Mouse (Mus musculus): ENCODE data around the gene Dhx35. TPM values are rescaled to one million over a fixed set of nuclear protein-coding genes. Genes with fewer than 3 reads are reported as not detected.

Gene Dhx35
- polyA plus RNA-seq, 1 experiment = not detected

DNA sequence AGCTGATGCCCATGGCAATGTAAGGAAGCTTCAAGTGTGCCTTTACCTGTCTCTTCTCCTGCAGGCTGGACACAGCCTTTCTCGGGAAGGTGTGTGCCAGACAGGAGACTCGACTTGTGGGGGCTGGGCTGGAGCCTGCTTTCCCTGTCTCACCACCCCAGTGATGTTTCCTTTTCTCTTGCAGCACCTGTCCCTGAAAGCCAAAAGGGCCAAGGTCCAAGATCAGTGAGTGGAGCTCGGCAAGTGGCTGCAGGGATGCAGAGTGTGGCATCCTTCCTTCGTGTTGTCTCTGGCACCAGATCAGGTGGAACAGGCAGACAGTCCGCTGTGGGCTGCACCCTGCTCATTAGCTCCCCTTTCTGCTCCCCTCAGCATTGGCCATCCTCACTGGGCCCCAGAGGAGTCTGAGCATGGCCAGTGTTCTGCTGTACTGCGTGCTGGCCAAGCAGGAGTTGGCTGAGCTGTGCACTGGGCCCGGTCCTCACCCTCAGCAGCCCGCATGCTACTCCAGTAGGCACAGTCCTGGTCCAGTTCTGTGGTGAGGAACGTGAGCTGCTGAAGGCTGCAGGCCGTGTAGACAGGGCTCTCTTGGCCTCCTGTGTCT is 62.4 kb downstream of the Dhx35 start:
- H3K4me1 ChIP-seq (ENCODE audit: control insufficient read depth, insufficient read depth, low read length) = no peaks in the 10 kb centered on the region
- no peak overlapping the region for H3K27ac ChIP-seq (ENCODE audit: insufficient read depth, low read depth, low read length)
- 77% methylated on average over 10 of the region's 10 CpGs for WGBS
- H3K4me3 ChIP-seq (ENCODE audit: insufficient read depth, low read depth, low read length) = no peak overlapping the region
- TF ChIP-seq CTCF (IDR thresholded peaks at IDR 0.05; ENCODE audit: insufficient read depth, low read depth, low read length) (no peak), POLR2A (IDR thresholded peaks at IDR 0.05; ENCODE audit: insufficient read depth, low read depth, low read length) (no peak)

DNA sequence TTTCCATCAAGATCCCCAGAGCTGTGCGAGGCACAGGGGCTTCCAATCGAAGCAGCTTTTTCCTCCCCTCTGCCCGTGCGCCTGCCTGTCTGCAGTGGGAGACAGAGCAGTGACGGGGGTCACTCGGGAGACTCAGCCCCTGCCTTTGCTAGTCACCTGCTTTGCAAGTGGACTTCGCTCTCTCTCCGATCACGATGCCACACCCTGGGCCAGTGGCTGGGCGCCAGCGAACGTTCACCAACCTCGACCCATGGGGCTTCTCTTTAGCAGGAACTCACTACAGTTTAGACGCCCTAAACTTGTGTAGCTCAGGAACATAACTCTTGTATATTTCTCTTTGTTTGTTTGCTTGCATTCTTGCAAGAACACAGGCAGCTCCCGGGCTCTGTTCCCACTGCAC is 63.0 kb downstream of the Dhx35 start:
- TF ChIP-seq POLR2A (IDR thresholded peaks at IDR 0.05; ENCODE audit: insufficient read depth, low read depth, low read length) = no peak
- TF ChIP-seq CTCF (IDR thresholded peaks at IDR 0.05; ENCODE audit: insufficient read depth, low read depth, low read length) = no peak
- Histone ChIP-seq H3K4me1 (ENCODE audit: control insufficient read depth, insufficient read depth, low read length) (no peaks in the 10 kb centered on the region), H3K27ac (ENCODE audit: insufficient read depth, low read depth, low read length) (no peak overlapping the region), H3K4me3 (ENCODE audit: insufficient read depth, low read depth, low read length) (no peak overlapping the region)
- WGBS = 90% methylated on average over 15 of the region's 15 CpGs

DNA sequence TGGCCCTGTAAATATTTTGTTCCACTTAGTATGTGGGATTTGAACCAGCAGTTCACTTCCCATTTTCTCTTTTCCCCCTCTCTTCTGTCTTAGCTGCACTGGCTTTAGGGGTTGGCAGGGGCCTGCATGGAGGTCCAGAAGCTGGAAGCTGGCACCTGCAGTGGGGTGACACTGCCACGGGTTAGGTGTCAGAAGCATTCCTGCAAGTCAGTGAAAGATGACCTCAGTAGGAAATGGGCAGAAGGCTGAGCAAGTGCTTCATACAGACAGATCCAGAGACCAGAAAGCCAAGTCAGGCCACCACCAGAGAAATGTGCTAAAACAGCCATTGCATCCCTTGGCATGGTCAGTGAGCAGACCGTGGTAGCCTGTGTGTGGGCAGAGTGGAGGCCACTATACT is 66.5 kb downstream of the Dhx35 start:
- TF ChIP-seq POLR2A (IDR thresholded peaks at IDR 0.05; ENCODE audit: insufficient read depth, low read depth, low read length) = no peak
- no peak for TF ChIP-seq CTCF (IDR thresholded peaks at IDR 0.05; ENCODE audit: insufficient read depth, low read depth, low read length)
- Histone ChIP-seq H3K4me3 (ENCODE audit: insufficient read depth, low read depth, low read length) (no peak overlapping the region), H3K27ac (ENCODE audit: insufficient read depth, low read depth, low read length) (no peak overlapping the region), H3K4me1 (ENCODE audit: control insufficient read depth, insufficient read depth, low read length) (peaks cover 2% of the 10 kb centered on the region; the same call in 1 of the 2 replicates)
- WGBS = 86% methylated on average over 2 of the region's 2 CpGs

DNA sequence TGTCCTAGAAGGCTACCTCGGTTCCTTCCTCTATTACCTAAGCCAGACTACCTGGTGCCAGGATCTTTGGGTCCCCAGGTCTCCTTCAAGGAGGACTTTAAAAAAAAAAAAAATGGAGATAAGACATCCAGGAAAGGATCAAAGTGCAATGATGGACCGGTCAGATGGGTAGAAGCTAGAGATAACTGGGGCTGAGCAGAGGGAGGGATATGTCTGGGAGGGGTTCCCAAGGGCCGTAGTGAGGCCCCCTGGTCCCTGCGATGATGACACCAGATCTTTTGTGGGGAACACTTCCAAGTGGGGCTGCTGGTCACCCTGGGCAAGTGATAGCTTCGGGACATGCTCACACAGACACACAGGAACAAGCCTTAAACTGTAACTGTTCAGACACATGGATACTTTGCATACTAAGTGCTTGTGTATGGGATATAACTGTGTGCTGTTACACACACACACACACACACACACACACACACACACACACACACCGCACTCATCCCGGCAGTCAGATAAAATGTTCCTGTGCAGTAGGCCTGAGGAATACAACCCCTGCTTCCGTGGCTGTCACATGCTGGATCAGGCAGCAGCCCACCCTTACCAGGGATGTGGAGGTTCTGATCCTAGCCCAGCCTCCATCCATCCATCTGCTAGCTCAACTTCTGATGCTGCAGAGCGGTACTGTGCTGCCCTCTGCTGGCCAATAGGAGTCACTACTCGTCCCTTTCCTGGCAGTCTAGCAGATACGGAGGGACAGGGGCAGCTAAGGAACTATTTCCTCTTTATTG is 68.9 kb downstream of the Dhx35 start:
- no peak overlapping the region for H3K4me3 ChIP-seq (ENCODE audit: insufficient read depth, low read depth, low read length)
- 51% methylated on average over 11 of the region's 11 CpGs for WGBS
- no peak for TF ChIP-seq POLR2A (IDR thresholded peaks at IDR 0.05; ENCODE audit: insufficient read depth, low read depth, low read length)
- TF ChIP-seq CTCF (IDR thresholded peaks at IDR 0.05; ENCODE audit: insufficient read depth, low read depth, low read length) = peak; percentile 68; the same call in 1 of the 2 replicates

DNA sequence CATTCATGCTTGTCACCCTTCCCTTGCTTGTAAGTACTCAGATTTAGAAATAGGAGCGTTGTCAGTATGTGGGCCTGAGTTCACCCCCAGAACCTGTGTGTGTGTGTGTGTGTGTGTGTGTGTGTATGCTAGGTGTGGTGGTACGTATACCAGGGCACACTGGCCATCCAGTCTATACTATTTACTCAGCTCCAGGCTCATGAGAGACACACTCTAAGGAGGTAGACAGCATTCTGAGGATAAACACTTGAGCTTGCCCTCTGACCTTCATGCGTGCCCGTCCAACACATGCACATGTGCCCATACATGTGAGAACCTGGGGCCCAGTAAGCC is 69.5 kb downstream of the Dhx35 start:
- no peak overlapping the region for H3K4me3 ChIP-seq (ENCODE audit: insufficient read depth, low read depth, low read length)
- TF ChIP-seq CTCF (IDR thresholded peaks at IDR 0.05; ENCODE audit: insufficient read depth, low read depth, low read length) (no peak), POLR2A (IDR thresholded peaks at IDR 0.05; ENCODE audit: insufficient read depth, low read depth, low read length) (no peak)
- H3K27ac ChIP-seq (ENCODE audit: insufficient read depth, low read depth, low read length) = no peak overlapping the region
- 85% methylated on average over 4 of the region's 4 CpGs for WGBS
- peaks cover 2% of the 10 kb centered on the region; the same call in 1 of the 2 replicates for H3K4me1 ChIP-seq (ENCODE audit: control insufficient read depth, insufficient read depth, low read length)

More for the DNA sequence above, 68.9 kb downstream of the Dhx35 start:
- H3K27ac ChIP-seq (ENCODE audit: insufficient read depth, low read depth, low read length) = no peak overlapping the region
- H3K4me1 ChIP-seq (ENCODE audit: control insufficient read depth, insufficient read depth, low read length) = peaks cover 2% of the 10 kb centered on the region; the same call in 1 of the 2 replicates

DNA sequence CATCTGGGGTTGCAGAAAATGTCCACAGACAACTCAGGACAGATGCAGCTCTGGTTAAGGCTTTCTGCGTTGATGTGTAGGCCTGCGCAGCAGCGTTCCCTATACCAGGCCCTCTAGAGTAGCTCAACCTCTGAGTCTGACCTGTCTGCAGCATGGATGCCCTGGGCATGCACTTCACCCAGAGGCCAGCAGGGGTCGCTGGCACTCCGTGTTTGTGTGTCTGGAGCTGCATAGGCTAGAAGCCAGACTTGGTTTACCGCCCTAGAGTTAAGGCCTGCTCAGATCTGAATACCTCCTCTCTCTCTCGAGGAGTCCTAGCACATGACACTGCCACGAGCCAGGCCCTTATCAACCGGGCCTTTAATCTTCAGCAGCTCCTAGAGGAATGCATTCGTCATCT is 70.8 kb downstream of the Dhx35 start:
- Histone ChIP-seq H3K4me1 (ENCODE audit: control insufficient read depth, insufficient read depth, low read length) (peaks cover 2% of the 10 kb centered on the region; the same call in 1 of the 2 replicates), H3K4me3 (ENCODE audit: insufficient read depth, low read depth, low read length) (no peak overlapping the region), H3K27ac (ENCODE audit: insufficient read depth, low read depth, low read length) (no peak overlapping the region)
- WGBS = 34% methylated on average over 10 of the region's 10 CpGs
- no peak for TF ChIP-seq POLR2A (IDR thresholded peaks at IDR 0.05; ENCODE audit: insufficient read depth, low read depth, low read length)
- TF ChIP-seq CTCF (IDR thresholded peaks at IDR 0.05; ENCODE audit: insufficient read depth, low read depth, low read length) = peak; percentile 98

DNA sequence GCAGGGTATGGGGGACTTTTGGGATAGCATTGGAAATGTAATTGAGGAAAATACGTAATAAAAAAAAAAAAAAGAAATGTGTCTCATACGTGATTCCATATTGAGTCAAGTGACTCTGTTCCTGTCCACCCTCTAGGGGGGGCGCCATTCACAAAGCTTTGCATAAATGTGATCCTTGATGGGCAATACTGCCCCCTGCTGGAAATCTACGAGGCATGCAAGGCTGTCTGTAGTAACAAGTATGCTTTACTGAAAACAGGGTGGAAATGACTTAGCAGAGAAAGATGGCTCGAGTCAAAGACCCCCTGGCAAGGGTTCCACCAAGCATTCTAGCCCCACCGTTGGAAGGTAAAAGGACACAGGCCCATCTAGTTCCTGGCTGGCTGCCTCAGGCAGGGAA is 92.0 kb downstream of the Dhx35 start:
- Histone ChIP-seq H3K4me3 (ENCODE audit: insufficient read depth, low read depth, low read length) (no peak overlapping the region), H3K27ac (ENCODE audit: insufficient read depth, low read depth, low read length) (no peak overlapping the region), H3K4me1 (ENCODE audit: control insufficient read depth, insufficient read depth, low read length) (no peaks in the 10 kb centered on the region)
- TF ChIP-seq CTCF (IDR thresholded peaks at IDR 0.05; ENCODE audit: insufficient read depth, low read depth, low read length) (no peak), POLR2A (IDR thresholded peaks at IDR 0.05; ENCODE audit: insufficient read depth, low read depth, low read length) (no peak)
- WGBS = 55% methylated on average over 6 of the region's 6 CpGs

DNA sequence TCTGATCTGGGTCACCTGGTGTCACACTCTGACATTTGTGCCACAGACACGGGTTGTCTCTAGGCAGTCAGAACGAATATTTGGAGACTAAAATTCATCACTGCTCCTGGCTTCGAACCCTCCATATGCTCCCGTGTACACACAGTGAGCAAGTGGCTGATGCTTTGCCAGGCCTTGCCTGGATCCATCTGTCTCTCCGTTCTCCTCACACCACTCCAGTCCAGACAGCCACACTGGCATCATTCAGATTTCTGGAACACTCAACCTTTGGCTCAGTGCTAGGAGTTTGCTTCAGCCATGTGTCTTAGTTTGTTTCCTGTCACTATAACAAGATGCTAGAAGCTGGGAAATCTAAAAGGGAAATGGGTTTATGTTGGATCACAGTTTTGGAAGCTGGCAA is 93.9 kb downstream of the Dhx35 start:
- TF ChIP-seq POLR2A (IDR thresholded peaks at IDR 0.05; ENCODE audit: insufficient read depth, low read depth, low read length) (no peak), CTCF (IDR thresholded peaks at IDR 0.05; ENCODE audit: insufficient read depth, low read depth, low read length) (no peak)
- H3K4me3 ChIP-seq (ENCODE audit: insufficient read depth, low read depth, low read length) = no peak overlapping the region
- H3K4me1 ChIP-seq (ENCODE audit: control insufficient read depth, insufficient read depth, low read length) = no peaks in the 10 kb centered on the region
- H3K27ac ChIP-seq (ENCODE audit: insufficient read depth, low read depth, low read length) = no peak overlapping the region
- 88% methylated on average over 5 of the region's 5 CpGs for WGBS

DNA sequence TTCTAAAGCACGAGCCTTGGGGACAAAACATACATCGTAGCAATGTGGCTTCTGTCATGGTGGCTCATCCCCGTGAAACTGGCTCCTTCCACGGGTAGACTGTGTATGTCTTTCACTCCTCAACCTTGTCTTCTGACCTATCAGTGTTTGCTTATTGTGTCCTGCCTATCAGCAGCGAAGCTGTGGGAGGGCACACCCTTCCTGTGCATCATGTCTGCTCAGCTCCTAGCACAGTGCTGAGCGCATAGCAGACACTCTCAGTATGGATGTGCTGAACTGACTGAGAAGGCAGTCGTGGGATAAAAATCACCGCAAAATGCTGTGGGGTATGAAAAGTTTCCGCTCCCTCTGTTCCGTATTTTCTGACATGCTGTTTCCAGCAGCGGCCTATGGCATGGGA is 94.6 kb downstream of the Dhx35 start:
- no peak overlapping the region for H3K4me3 ChIP-seq (ENCODE audit: insufficient read depth, low read depth, low read length)
- 78% methylated on average over 11 of the region's 11 CpGs for WGBS
- TF ChIP-seq CTCF (IDR thresholded peaks at IDR 0.05; ENCODE audit: insufficient read depth, low read depth, low read length) (no peak), POLR2A (IDR thresholded peaks at IDR 0.05; ENCODE audit: insufficient read depth, low read depth, low read length) (no peak)
- no peaks in the 10 kb centered on the region for H3K4me1 ChIP-seq (ENCODE audit: control insufficient read depth, insufficient read depth, low read length)
- H3K27ac ChIP-seq (ENCODE audit: insufficient read depth, low read depth, low read length) = no peak overlapping the region
